Mouse (Mus musculus) liver, embryonic 14.5 days (tissue): ENCODE measurements around the gene Ralgapa2. TPM values are rescaled to one million over a fixed set of nuclear protein-coding genes. Genes with fewer than 3 reads are reported as not detected.
A peak's percentile ranks its signal among the peaks of the same experiment; 100 is the strongest.

Experiments used
- ATAC-seq: fragments of 200-750 bp; cut with Nextera tagmentation; 2 replicates; pipeline ENCODE4 v1.8.0; 2017; ENCODE audit warnings: moderate number of reproducible peaks, mild to moderate bottlenecking, moderate library complexity; ENCODE audit not compliant: insufficient read depth
- DNase-seq, 3 experiments: peaks; one replicate each; pipeline ENCODE4 v3.0.0-alpha.2; 2012 to 2013; ENCODE audit warnings: low read depth in 3 of 3, low spot score in 3 of 3
- H3K27ac ChIP-seq: fragments of 300-500 bp; sonication (generic); 2 replicates; pipeline ENCODE4 v1.5.1; 2014; ENCODE audit warnings: moderate library complexity, mild to moderate bottlenecking, control low read depth, inconsistent platforms
- H3K27me3 ChIP-seq: fragments of 300-500 bp; sonication (generic); 2 replicates; pipeline ENCODE4 v1.6.1; 2014; ENCODE audit warnings: mild to moderate bottlenecking, low read length, moderate library complexity; ENCODE audit not compliant: control insufficient read depth, insufficient read depth
- H3K36me3 ChIP-seq: fragments of 300-500 bp; sonication (generic); replicated peaks from 2 replicates; pipeline ENCODE4 v1.6.1; 2014; ENCODE audit warnings: low read depth; ENCODE audit not compliant: control insufficient read depth, insufficient read depth
- H3K4me1 ChIP-seq, 2 experiments: fragments of 200-500 bp in 1 of 2; fragments of 300-500 bp in 1 of 2; sonication (generic) in 1 of 2; replicated peaks; 2 replicates each; pipeline ENCODE4 v1.6.1; 2012 to 2014; ENCODE audit warnings: antibody characterized with exemption in 1 of 2, inconsistent platforms in 1 of 2, low read length in 1 of 2; ENCODE audit not compliant: control insufficient read depth in 2 of 2, insufficient read depth in 2 of 2
- H3K4me2 ChIP-seq: fragments of 300-500 bp; sonication (generic); 2 replicates; pipeline ENCODE4 v1.6.1; 2014; ENCODE audit warnings: low read depth, mild to moderate bottlenecking, control low read depth, moderate library complexity
- H3K4me3 ChIP-seq, 2 experiments: fragments of 200-500 bp in 1 of 2; fragments of 300-500 bp in 1 of 2; sonication (generic) in 1 of 2; 2 replicates each; pipeline ENCODE4 v1.5.1; 2012 to 2014; ENCODE audit warnings: low read depth in 2 of 2, low read length in 2 of 2, mild to moderate bottlenecking in 2 of 2, control low read depth in 1 of 2, inconsistent platforms in 1 of 2, moderate library complexity in 1 of 2; ENCODE audit not compliant: insufficient read depth in 1 of 2
- H3K9ac ChIP-seq: fragments of 300-500 bp; sonication (generic); replicated peaks from 2 replicates; pipeline ENCODE4 v1.6.1; 2014; ENCODE audit warnings: mild to moderate bottlenecking, control low read depth, moderate library complexity
- H3K9me3 ChIP-seq: fragments of 300-500 bp; sonication (generic); 2 replicates; pipeline ENCODE4 v1.6.1; 2016; ENCODE audit warnings: low read length, mixed read lengths; ENCODE audit not compliant: control insufficient read depth
- CTCF ChIP-seq: IDR thresholded peaks from 2 replicates; pipeline ENCODE4 v1.5.1; 2016; ENCODE audit warnings: antibody characterized with exemption, low read depth, control low read depth
- EP300 ChIP-seq: IDR thresholded peaks from 2 replicates; pipeline ENCODE4 v1.6.1; 2016; ENCODE audit warnings: antibody characterized with exemption, low read depth
- WGBS: fragments of 180-500 bp; shearing (Covaris S2); extraction: QIAGEN DNeasy Blood & Tissue Kit; methylation state at CpG from one replicate; pipeline ENCODE4 v1.1.7; 2014; ENCODE audit not compliant: insufficient replicate concordance; 5-methylcytosine and 5-hydroxymethylcytosine counted together
- polyA plus RNA-seq, 2 experiments: library from polyadenylated mRNA; depleted of rRNA in 1 of 2; stranded (reverse) in 1 of 2; unstranded in 1 of 2; fragments of >200 nt; fragmentation: Nextera tagmentation in 1 of 2; extraction: Ambion mirVana in 1 of 2; gene quantifications; 2 replicates each; pipeline versions ENCODE4 v1.2.1 to v1.2.3; 2012 to 2014

Gene Ralgapa2
- polyA plus RNA-seq, 2 experiments = 2.1 to 3.6 TPM

- H3K4me2 ChIP-seq = no peak overlapping the region
- no peaks in the 10 kb centered on the region for H3K9me3 ChIP-seq
- 2% methylated on average over 16 of the region's 16 CpGs for WGBS
- TF ChIP-seq EP300 = no peak
- no peak for TF ChIP-seq CTCF
- peaks cover 68% of the 10 kb centered on the region for H3K27me3 ChIP-seq
- no peaks in the 10 kb centered on the region for H3K4me1 ChIP-seq
- H3K27ac ChIP-seq = no peak overlapping the region
- H3K9ac ChIP-seq = no peak overlapping the region
- H3K36me3 ChIP-seq = no peaks in the 10 kb centered on the region
- DNase-seq (no peak), ATAC-seq (no peak)
- no peak overlapping the region for H3K4me3 ChIP-seq
Measured at GRCm38 (mm10) chr2:146217227-146217980, 294.7 kb downstream of the Ralgapa2 start.

GRCm38 (mm10) chr2:146216111-146217064 is 295.8 kb downstream of the Ralgapa2 start:
- ATAC-seq (no peak), DNase-seq (no peak)
- Histone ChIP-seq H3K9ac (no peak overlapping the region), H3K4me2 (no peak overlapping the region), H3K36me3 (no peaks in the 10 kb centered on the region), H3K4me3 (no peak overlapping the region), H3K4me1 (no peaks in the 10 kb centered on the region), H3K9me3 (no peaks in the 10 kb centered on the region), H3K27me3 (peaks cover 58% of the 10 kb centered on the region), H3K27ac (no peak overlapping the region)
- TF ChIP-seq CTCF (no peak), EP300 (no peak)
- WGBS = 24% methylated on average over 14 of the region's 14 CpGs

GRCm38 (mm10) chr2:146214715-146215114 is 297.4 kb downstream of the Ralgapa2 start:
- 6% methylated on average over 9 of the region's 9 CpGs for WGBS
- no peaks in the 10 kb centered on the region for H3K9me3 ChIP-seq
- ATAC-seq (no peak), DNase-seq (no peak)
- H3K9ac ChIP-seq = no peak overlapping the region
- TF ChIP-seq EP300 (no peak), CTCF (peak; percentile 75)
- H3K4me3 ChIP-seq = no peak overlapping the region
- no peak overlapping the region for H3K27ac ChIP-seq
- no peaks in the 10 kb centered on the region for H3K4me1 ChIP-seq
- peaks cover 42% of the 10 kb centered on the region for H3K27me3 ChIP-seq
- H3K36me3 ChIP-seq = no peaks in the 10 kb centered on the region
- H3K4me2 ChIP-seq = no peak overlapping the region

- Histone ChIP-seq H3K4me2 (no peak overlapping the region), H3K36me3 (no peaks in the 10 kb centered on the region), H3K9me3 (no peaks in the 10 kb centered on the region), H3K4me1 (no peaks in the 10 kb centered on the region), H3K27me3 (peaks cover 8% of the 10 kb centered on the region), H3K27ac (no peak overlapping the region), H3K4me3 (no peak overlapping the region), H3K9ac (no peak overlapping the region)
- DNase-seq (no peak), ATAC-seq (no peak)
- WGBS = 23% methylated on average over 4 of the region's 4 CpGs
- TF ChIP-seq CTCF (no peak), EP300 (no peak)
Measured at GRCm38 (mm10) chr2:146210968-146211367, 301.2 kb downstream of the Ralgapa2 start.

GRCm38 (mm10) chr2:146197947-146198346 is 314.2 kb downstream of the Ralgapa2 start:
- Histone ChIP-seq H3K27ac (no peak overlapping the region), H3K9me3 (no peaks in the 10 kb centered on the region), H3K4me2 (no peak overlapping the region), H3K4me1 (no peaks in the 10 kb centered on the region), H3K27me3 (no peaks in the 10 kb centered on the region), H3K36me3 (no peaks in the 10 kb centered on the region), H3K4me3 (no peak overlapping the region), H3K9ac (no peak overlapping the region)
- WGBS = 18% methylated on average over 7 of the region's 7 CpGs
- no peak for ATAC-seq
- no peak for DNase-seq
- TF ChIP-seq CTCF (no peak), EP300 (no peak)
